Mouse (Mus musculus): ENCODE results near the gene Dok1. TPM values are rescaled to one million over a fixed set of nuclear protein-coding genes. Genes with fewer than 3 reads are reported as not detected.

The Dok1 gene
- total RNA-seq, 2 experiments from 2014 or later = 1.9 to 2.6 TPM

GRCm38 (mm10) chr6:83049367-83049766 is 16.1 kb upstream of the Dok1 start:
- no peak for DNase-seq

- no peak for DNase-seq
These were observed 11.5 kb upstream of the Dok1 start for GRCm38 (mm10) chr6:83044742-83045141.

GRCm38 (mm10) chr6:83043993-83044392 is 10.7 kb upstream of the Dok1 start:
- no peak for DNase-seq

- no peak for DNase-seq
These were observed 10.3 kb upstream of the Dok1 start for GRCm38 (mm10) chr6:83043561-83043960.

GRCm38 (mm10) chr6:83040601-83041000 is 7.3 kb upstream of the Dok1 start:
- DNase-seq = no peak

- DNase-seq = peak; percentile 87
These were observed 5.3 kb upstream of the Dok1 start for GRCm38 (mm10) chr6:83038496-83039012.

- DNase-seq = no peak
These were observed 3.9 kb upstream of the Dok1 start for GRCm38 (mm10) chr6:83037188-83037587.

- no peak for DNase-seq
These were observed 1.3 kb upstream of the Dok1 start for GRCm38 (mm10) chr6:83034463-83035055.

GRCm38 (mm10) chr6:83032769-83033191 is 491 bp downstream of the Dok1 start:
- no peak for DNase-seq

GRCm38 (mm10) chr6:83031921-83032590 is 1.2 kb downstream of the Dok1 start:
- no peak for DNase-seq

- DNase-seq = no peak
These were observed 2.2 kb downstream of the Dok1 start for GRCm38 (mm10) chr6:83031111-83031510.

GRCm38 (mm10) chr6:83029777-83030176 is 3.5 kb downstream of the Dok1 start:
- DNase-seq = no peak

- DNase-seq = peak; percentile 70
These were observed 5.6 kb downstream of the Dok1 start for GRCm38 (mm10) chr6:83027706-83028105.

- no peak for DNase-seq
These were observed 6.0 kb downstream of the Dok1 start for GRCm38 (mm10) chr6:83027293-83027692.

GRCm38 (mm10) chr6:83025221-83025620 is 8.1 kb downstream of the Dok1 start:
- no peak for DNase-seq

- no peak for DNase-seq
These were observed 8.8 kb downstream of the Dok1 start for GRCm38 (mm10) chr6:83024421-83024820.

- no peak for DNase-seq
These were observed 9.5 kb downstream of the Dok1 start for GRCm38 (mm10) chr6:83023786-83024185.

- no peak for DNase-seq
These were observed 10.3 kb downstream of the Dok1 start for GRCm38 (mm10) chr6:83023008-83023407.

GRCm38 (mm10) chr6:83020836-83021593 is 12.3 kb downstream of the Dok1 start:
- no peak for DNase-seq

GRCm38 (mm10) chr6:83020121-83020520 is 13.2 kb downstream of the Dok1 start:
- DNase-seq = no peak

GRCm38 (mm10) chr6:83019044-83019443 is 14.2 kb downstream of the Dok1 start:
- DNase-seq = no peak

GRCm38 (mm10) chr6:83017190-83017589 is 16.1 kb downstream of the Dok1 start:
- DNase-seq = peak; percentile 87

- no peak for DNase-seq
These were observed 17.5 kb downstream of the Dok1 start for GRCm38 (mm10) chr6:83015749-83016148.
